In the genomic region with DNA sequence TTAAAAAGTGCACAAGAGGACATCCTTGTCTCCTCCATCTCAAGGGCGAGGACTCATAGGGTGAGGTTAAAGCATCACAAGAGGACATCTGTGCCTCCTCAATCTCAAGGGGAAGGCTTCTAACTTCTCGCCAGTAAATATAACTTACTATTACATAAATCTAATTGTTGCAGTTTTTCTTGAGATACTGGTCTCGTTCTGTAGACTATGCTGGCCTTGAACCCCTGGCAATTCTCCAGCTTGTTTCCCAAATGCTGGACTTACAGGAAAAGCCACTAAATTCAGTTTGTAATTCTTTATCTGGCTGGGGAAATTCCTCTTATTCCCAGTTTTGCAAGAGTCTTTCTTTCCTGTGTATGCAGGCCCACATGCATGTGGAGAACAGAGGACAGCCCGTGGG, we compare ENCODE assay signal across 33 mouse cellular contexts. TPM values are rescaled to one million over a fixed set of nuclear protein-coding genes. Genes with fewer than 3 reads are reported as not detected.
DNase-seq lines count a peak whose midpoint lies in the region; ATAC-seq and TF ChIP-seq lines count a peak whose summit lies in the region.
"Had no signal": no experiment of that assay in that cellular context is flagged by ENCODE, and none has a peak within 500 bp of the region (broad histone marks: within the 10 kb centered on the region; RNA-seq: fewer than 3 reads in every experiment).

No protein-coding gene starts in this region.

- H3K9ac ChIP-seq in kidney, embryonic 15.5 days = no peak overlapping the region
- H3K9ac ChIP-seq: embryonic facial prominence, embryonic 13.5 days; forebrain, embryonic 12.5 days; hindbrain, embryonic 13.5 days; limb, embryonic 13.5 days; liver, embryonic 13.5 days; lung, embryonic 15.5 days had no signal

- no peak for ATAC-seq in kidney, embryonic 15.5 days (replicated peaks; ENCODE audit: low FRiP score)
- ATAC-seq: midbrain, embryonic 16.5 days; Patski had no signal

- peak overlapping the region; percentile 41; the same call in 1 of the 2 replicates for H3K27ac ChIP-seq in kidney, adult 2 months (ENCODE audit: insufficient read depth, low read depth, low read length)
- H3K27ac ChIP-seq in kidney, embryonic 15.5 days = no peak overlapping the region
- H3K27ac ChIP-seq: embryonic facial prominence, embryonic 13.5 days; forebrain, embryonic 12.5 days; hindbrain, embryonic 13.5 days; limb, embryonic 13.5 days; liver, embryonic 13.5 days; lung, embryonic 15.5 days; midbrain, embryonic 10.5 days had no signal

- peaks cover 9% of the 10 kb centered on the region for H3K36me3 ChIP-seq in kidney, adult 2 months (ENCODE audit: control insufficient read depth, insufficient read depth, low read length)
- peaks cover 19% of the 10 kb centered on the region for H3K36me3 ChIP-seq in kidney, embryonic 15.5 days
- H3K36me3 ChIP-seq: lung, embryonic 15.5 days had no signal

- no peaks in the 10 kb centered on the region for H3K9me3 ChIP-seq in kidney, embryonic 15.5 days (replicated peaks)
- H3K9me3 ChIP-seq: embryonic facial prominence, embryonic 13.5 days; forebrain, embryonic 12.5 days; G1E; hindbrain, embryonic 13.5 days; limb, embryonic 13.5 days; liver, embryonic 13.5 days; lung, embryonic 15.5 days; midbrain, embryonic 10.5 days had no signal

- no peak for TF ChIP-seq POLR2A in kidney, adult 2 months (IDR thresholded peaks at IDR 0.05; ENCODE audit: low read depth, low read length)

- WGBS in kidney, adult 2 months = 74% methylated on average over 4 of the region's 4 CpGs
- WGBS in kidney, embryonic 15.5 days = 69% methylated on average over 4 of the region's 4 CpGs

- H3K27me3 ChIP-seq in kidney, adult 2 months (replicated peaks; ENCODE audit: control insufficient read depth, insufficient read depth, low read length) = no peaks in the 10 kb centered on the region
- H3K27me3 ChIP-seq in kidney, embryonic 15.5 days = no peaks in the 10 kb centered on the region
- H3K27me3 ChIP-seq: CH12.LX; embryonic facial prominence, embryonic 13.5 days; forebrain, embryonic 12.5 days; hindbrain, embryonic 13.5 days; limb, embryonic 13.5 days; liver, embryonic 13.5 days; lung, embryonic 15.5 days; Patski had no signal

- no peak for TF ChIP-seq CTCF in kidney, adult 2 months (conservative IDR thresholded peaks at IDR 0.05; ENCODE audit: insufficient read depth, insufficient read length, low read depth, low read length)

- no peak overlapping the region for H3K4me3 ChIP-seq in kidney, adult 2 months (ENCODE audit: insufficient read depth, low read depth, low read length)
- H3K4me3 ChIP-seq in kidney, embryonic 15.5 days (replicated peaks) = no peak overlapping the region
- H3K4me3 ChIP-seq: embryonic facial prominence, embryonic 13.5 days; erythroblast, embryonic 14.5 days; forebrain, embryonic 12.5 days; hindbrain, embryonic 13.5 days; limb, embryonic 13.5 days; liver, embryonic 13.5 days; lung, embryonic 15.5 days; midbrain, embryonic 10.5 days; myocyte had no signal

- H3K4me2 ChIP-seq in kidney, embryonic 15.5 days = no peak overlapping the region
- H3K4me2 ChIP-seq: embryonic facial prominence, embryonic 13.5 days; forebrain, embryonic 12.5 days; hindbrain, embryonic 13.5 days; limb, embryonic 13.5 days; liver, embryonic 13.5 days; lung, embryonic 15.5 days had no signal

- H3K4me1 ChIP-seq in kidney, adult 2 months (ENCODE audit: control insufficient read depth, insufficient read depth, low read length) = no peaks in the 10 kb centered on the region
- H3K4me1 ChIP-seq in kidney, embryonic 15.5 days = peaks cover 5% of the 10 kb centered on the region
- H3K4me1 ChIP-seq: forebrain, embryonic 12.5 days; hindbrain, embryonic 13.5 days; limb, embryonic 13.5 days; liver, embryonic 13.5 days had no signal

- peak; percentile 72 for DNase-seq in kidney, adult 2 months
- DNase-seq in adipocyte (ENCODE audit: low spot score) = peak; percentile 30
- DNase-seq in adrenal gland, postnatal 25 days = peak; percentile 39
- DNase-seq in kidney, postnatal 25 days = peak; percentile 49 to 57
- DNase-seq in spleen, adult 12 weeks (ENCODE audit: low spot score) = no peak
- no peak for DNase-seq in cerebellum, adult 11-12 months
- DNase-seq: B cell, adult 2 months; cerebellum, adult 8-10 months; cerebellum, postnatal 36 days; embryo, embryonic 11 days; gastrocnemius, postnatal 36 days; heart, postnatal 36 days; liver, embryonic 13.5 days had no signal

RNA-seq across cellular contexts. Expression of gene Ascl3, which starts 3.3 kb away (rescaled TPM):
- 0.92 and 1.6 TPM in 2 replicates for polyA plus RNA-seq in kidney, adult 2 months (2012; rRNA removed)
- 0.24 TPM in 1 of 2 replicates, not detected in the other for polyA plus RNA-seq in kidney, embryonic 15.5 days (2015; fragmentation: Nextera tagmentation; extraction: Ambion mirVana)
- not detected in 2 replicates for total RNA-seq in adrenal gland, postnatal 25 days (2021)
- total RNA-seq: CH12.LX; G1E; gastrocnemius, adult 18-20 months; gastrocnemius, postnatal 36 days; heart, adult 8-10 months; heart, postnatal 36 days; left cerebral cortex, adult 18-20 months; left cerebral cortex, postnatal 25 days had no signal
- polyA plus RNA-seq: embryonic facial prominence, embryonic 13.5 days; forebrain, embryonic 12.5 days; G1E; heart, embryonic 14.5 days; limb, embryonic 13.5 days; liver, embryonic 13.5 days; midbrain, embryonic 10.5 days had no signal

RNA-seq across cellular contexts. Expression of gene BC051019, which starts 11.2 kb away (rescaled TPM):
- 0.08 TPM in 1 of 2 replicates, not detected in the other for polyA plus RNA-seq in kidney, adult 2 months (2012; rRNA removed)
- polyA plus RNA-seq in kidney, embryonic 15.5 days (2015; fragmentation: Nextera tagmentation; extraction: Ambion mirVana) = 0.19 TPM in 1 of 2 replicates, not detected in the other
- total RNA-seq in adrenal gland, postnatal 25 days (2021) = not detected in 2 replicates
- total RNA-seq: G1E; gastrocnemius, adult 18-20 months; gastrocnemius, postnatal 36 days; heart, adult 8-10 months; heart, postnatal 36 days; left cerebral cortex, adult 18-20 months; left cerebral cortex, postnatal 25 days had no signal
- polyA plus RNA-seq: erythroblast, embryonic 14.5 days; forebrain, embryonic 12.5 days; G1E; heart, embryonic 14.5 days; neural tube, embryonic 14.5 days; small intestine, adult 2 months had no signal

RNA-seq across cellular contexts. Expression of gene Tmem9b, which starts 17.9 kb away (rescaled TPM):
- 65.8 and 74.5 TPM in 2 replicates for polyA plus RNA-seq in kidney, adult 2 months (2012; rRNA removed)
- 52.0 and 55.4 TPM in 2 replicates for polyA plus RNA-seq in kidney, embryonic 15.5 days (2015; fragmentation: Nextera tagmentation; extraction: Ambion mirVana)
- total RNA-seq in adrenal gland, postnatal 25 days (2021) = 39.8 and 41.5 TPM in 2 replicates

RNA-seq across cellular contexts. Expression of gene Akip1, which starts 31.3 kb away (rescaled TPM):
- 24.7 and 29.8 TPM in 2 replicates for polyA plus RNA-seq in kidney, adult 2 months (2012; rRNA removed)
- polyA plus RNA-seq in kidney, embryonic 15.5 days (2015; fragmentation: Nextera tagmentation; extraction: Ambion mirVana) = 27.2 and 31.3 TPM in 2 replicates
- total RNA-seq in adrenal gland, postnatal 25 days (2021) = 29.8 and 36.6 TPM in 2 replicates

RNA-seq across cellular contexts. Expression of gene St5, which starts 31.4 kb away (rescaled TPM):
- 39.5 and 47.6 TPM in 2 replicates for polyA plus RNA-seq in kidney, adult 2 months (2012; rRNA removed)
- polyA plus RNA-seq in kidney, embryonic 15.5 days (2015; fragmentation: Nextera tagmentation; extraction: Ambion mirVana) = 34.5 and 35.4 TPM in 2 replicates
- total RNA-seq in adrenal gland, postnatal 25 days (2021) = 34.0 and 43.3 TPM in 2 replicates

Comparison
In these comparisons a context has a peak if more than half of its experiments do, and no peak if none do; other contexts are left out.
1. DNase-seq: peak in kidney, adult 2 months (single experiment), adipocyte (single experiment), adrenal gland, postnatal 25 days (single experiment) and kidney, postnatal 25 days (2 of 2); none in spleen, adult 12 weeks (single experiment) and cerebellum, adult 11-12 months (single experiment).